Comparison of ENCODE assay signal across 7 mouse cellular contexts in the genomic region with DNA sequence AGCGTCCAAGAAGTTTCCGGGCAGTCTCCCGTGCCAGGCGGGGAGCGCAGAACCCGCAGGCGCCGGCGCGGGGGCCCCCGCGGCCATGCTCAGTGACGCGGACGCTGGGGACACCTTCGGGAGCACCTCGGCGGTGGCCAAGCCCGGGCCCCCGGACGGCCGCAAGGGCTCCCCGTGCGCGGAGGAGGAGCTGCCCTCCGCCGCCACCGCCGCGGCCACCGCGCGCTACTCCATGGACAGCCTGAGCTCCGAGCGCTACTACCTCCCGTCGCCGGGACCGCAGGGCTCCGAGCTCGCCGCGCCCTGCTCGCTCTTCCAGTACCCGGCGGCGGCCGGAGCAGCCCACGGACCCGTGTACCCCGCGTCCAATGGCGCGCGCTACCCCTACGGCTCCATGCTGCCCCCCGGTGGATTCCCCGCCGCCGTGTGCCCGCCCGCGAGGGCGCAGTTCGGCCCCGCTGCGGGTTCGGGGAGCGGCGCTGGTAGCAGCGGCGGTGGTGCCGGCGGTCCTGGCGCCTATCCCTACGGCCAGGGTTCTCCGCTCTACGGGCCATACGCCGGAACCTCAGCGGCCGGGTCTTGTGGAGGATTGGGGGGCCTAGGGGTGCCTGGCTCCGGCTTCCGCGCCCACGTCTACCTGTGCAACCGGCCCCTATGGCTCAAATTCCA. TPM values are rescaled to one million over a fixed set of nuclear protein-coding genes. Genes with fewer than 3 reads are reported as not detected.
A peak's percentile ranks its signal among the peaks of the same experiment; 100 is the strongest.
DNase-seq lines count a peak whose midpoint lies in the region; ATAC-seq and TF ChIP-seq lines count a peak whose summit lies in the region.

No protein-coding gene starts in this region.

- H3K27ac ChIP-seq in liver, embryonic 11.5 days (ENCODE audit: low read depth, low read length) = no peak overlapping the region
- H3K27ac ChIP-seq in neural tube, embryonic 13.5 days (replicated peaks) = no peak overlapping the region

- intact Hi-C loops in heart, postnatal 36 days (cut with DNase I) = no loop called here

- no peak overlapping the region for H3K9ac ChIP-seq in liver, embryonic 11.5 days (ENCODE audit: low read depth, low read length)
- H3K9ac ChIP-seq in neural tube, embryonic 13.5 days = no peak overlapping the region

- WGBS in liver, embryonic 11.5 days = 2% methylated on average over 76 of the region's 87 CpGs
- under 1% methylated on average over 77 of the region's 87 CpGs for WGBS in neural tube, embryonic 13.5 days

- TF ChIP-seq CTCF in E14TG2a.4 (conservative IDR thresholded peaks at IDR 0.05; ENCODE audit: low read length) = no peak

- H3K36me3 ChIP-seq in E14TG2a.4 (ENCODE audit: insufficient read depth, low read length) = peaks cover 4% of the 10 kb centered on the region; the same call in 1 of the 2 replicates
- no peaks in the 10 kb centered on the region for H3K36me3 ChIP-seq in liver, embryonic 11.5 days (ENCODE audit: control insufficient read depth, insufficient read depth, low read length)
- no peaks in the 10 kb centered on the region for H3K36me3 ChIP-seq in neural tube, embryonic 13.5 days

- H3K4me2 ChIP-seq in liver, embryonic 11.5 days = peak overlapping the region; percentile 66
- peak overlapping the region; percentile 53 for H3K4me2 ChIP-seq in neural tube, embryonic 13.5 days

- H3K4me1 ChIP-seq in E14TG2a.4 (replicated peaks; ENCODE audit: low read depth, low read length) = peaks cover 71% of the 10 kb centered on the region
- H3K4me1 ChIP-seq in liver, embryonic 11.5 days (replicated peaks; ENCODE audit: control insufficient read depth, insufficient read depth, low read length) = peaks cover 9% of the 10 kb centered on the region
- H3K4me1 ChIP-seq in neural tube, embryonic 13.5 days (replicated peaks) = peaks cover 32% of the 10 kb centered on the region

- no peaks in the 10 kb centered on the region for H3K9me3 ChIP-seq in E14TG2a.4 (ENCODE audit: low read length)
- H3K9me3 ChIP-seq in liver, embryonic 11.5 days (ENCODE audit: control insufficient read depth, low read length) = no peaks in the 10 kb centered on the region
- no peaks in the 10 kb centered on the region for H3K9me3 ChIP-seq in neural tube, embryonic 13.5 days

- peaks cover 85% of the 10 kb centered on the region for H3K27me3 ChIP-seq in E14TG2a.4 (ENCODE audit: insufficient read depth, low read length)
- peaks cover 92% of the 10 kb centered on the region for H3K27me3 ChIP-seq in liver, embryonic 11.5 days (replicated peaks; ENCODE audit: control insufficient read depth, insufficient read depth, low read length)
- H3K27me3 ChIP-seq in neural tube, embryonic 13.5 days = peaks cover 100% of the 10 kb centered on the region

- peak overlapping the region; percentile 86 for H3K4me3 ChIP-seq in E14TG2a.4 (replicated peaks; ENCODE audit: low read length)
- peak overlapping the region; percentile 51 for H3K4me3 ChIP-seq in liver, embryonic 11.5 days (ENCODE audit: low read depth, low read length)
- H3K4me3 ChIP-seq in neural tube, embryonic 13.5 days = peak overlapping the region; percentile 36

- ATAC-seq in liver, embryonic 11.5 days (replicated peaks; ENCODE audit: low FRiP score) = no peak; the same call in 1 of the 2 replicates
- ATAC-seq in neural tube, embryonic 13.5 days (ENCODE audit: low read depth) = no peak; the same call in 1 of the 2 replicates

- DNase-seq in CD4-positive helper T cell, adult 2 months (ENCODE audit: low read depth, low spot score) = peak; percentile 64
- DNase-seq in cerebellum, postnatal 25 days = peak; percentile 74 to 86
- DNase-seq in heart, postnatal 36 days = peak; percentile 37 to 41
- DNase-seq in liver, embryonic 11.5 days (ENCODE audit: low spot score) = no peak
- no peak for DNase-seq in spleen, postnatal 4 days (ENCODE audit: low spot score in 2 of 2)

RNA-seq across cellular contexts. Expression of a gene that starts 1.0 kb away (rescaled TPM):
- total RNA-seq in heart, postnatal 36 days (2021) = under 1 TPM in 1 of 2 experiments, not detected in 1; 0.08 TPM
- polyA plus RNA-seq in liver, embryonic 11.5 days (2014; fragmentation: Nextera tagmentation; extraction: Ambion mirVana) = not detected in 2 replicates
- polyA plus RNA-seq in neural tube, embryonic 13.5 days (2015; fragmentation: Nextera tagmentation; extraction: Ambion mirVana) = 0.08 and 0.17 TPM in 2 replicates

RNA-seq across cellular contexts. Expression of a gene that starts 27.1 kb away (rescaled TPM):
- total RNA-seq in heart, postnatal 36 days (2021) = 100 to 1,000 TPM; 303 to 350 TPM
- polyA plus RNA-seq in liver, embryonic 11.5 days (2014; fragmentation: Nextera tagmentation; extraction: Ambion mirVana) = 39.5 and 42.9 TPM in 2 replicates
- 49.3 TPM in 2 replicates for polyA plus RNA-seq in neural tube, embryonic 13.5 days (2015; fragmentation: Nextera tagmentation; extraction: Ambion mirVana)

Comparison
In these comparisons a context has a peak if more than half of its experiments do, and no peak if none do; other contexts are left out.
1. DNase-seq: peak in CD4-positive helper T cell, adult 2 months (single experiment), cerebellum, postnatal 25 days (2 of 2) and heart, postnatal 36 days (2 of 2); none in liver, embryonic 11.5 days (single experiment) and spleen, postnatal 4 days (0 of 2).
2. H3K4me3 ChIP-seq: peak in every context shown above with its lines; median percentile 86 in E14TG2a.4; 51 in liver, embryonic 11.5 days; 36 in neural tube, embryonic 13.5 days.